Mouse (Mus musculus) embryonic fibroblast, embryonic 13.5 days (primary cell): ENCODE results near the gene Ccdc149.

Experiments
- CTCF ChIP-seq: IDR thresholded peaks from 2 replicates; pipeline ENCODE4 v1.5.1; 2011; ENCODE audit warnings: mild to moderate bottlenecking, control low read depth, low read length, moderate library complexity, borderline replicate concordance; ENCODE audit not compliant: insufficient read depth
- POLR2A ChIP-seq: IDR thresholded peaks from 2 replicates; pipeline ENCODE4 v1.6.1; 2011; ENCODE audit warnings: low read depth, mild to moderate bottlenecking, control low read depth, low read length, moderate library complexity

GRCm38 (mm10) chr5:52358120-52358519 is 113.2 kb downstream of the Ccdc149 start:
- no peak for TF ChIP-seq POLR2A
- TF ChIP-seq CTCF = no peak
